Mouse (Mus musculus): Measurements from ENCODE around the gene Sun1.

DNA sequence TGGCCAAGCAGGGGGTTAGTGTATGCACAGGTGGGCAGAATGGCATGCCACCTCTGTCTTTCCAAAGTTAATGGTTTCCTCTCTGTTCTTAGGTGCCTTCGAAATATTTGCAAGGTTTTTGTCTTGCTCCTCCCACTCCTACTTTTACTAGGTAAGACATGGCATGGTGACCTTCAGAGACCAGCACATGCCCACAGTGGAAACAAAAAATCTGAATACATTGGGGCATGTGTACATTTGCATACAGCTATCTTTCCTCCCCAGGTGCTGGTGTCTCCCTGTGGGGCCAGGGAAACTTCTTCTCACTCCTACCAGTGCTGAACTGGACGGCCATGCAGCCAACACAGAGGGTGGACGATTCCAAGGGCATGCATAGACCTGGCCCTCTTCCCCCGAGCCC, 34.0 kb downstream of the Sun1 start:
- TF ChIP-seq CTCF (IDR thresholded peaks at IDR 0.05; ENCODE audit: borderline replicate concordance, extremely low read depth, insufficient read depth, insufficient read length) (no peak), POLR2A (IDR thresholded peaks at IDR 0.05; ENCODE audit: borderline replicate concordance, extremely low read depth, insufficient read depth, insufficient read length, poor library complexity, severe bottlenecking) (no peak)

All from brain, embryonic 14.5 days (tissue).